Mouse (Mus musculus): ENCODE measurements around the gene Synpo2. TPM values are rescaled to one million over a fixed set of nuclear protein-coding genes. Genes with fewer than 3 reads are reported as not detected.

The Synpo2 gene
- polyA plus RNA-seq, 1 experiment from 2014 or later, result 1.5 TPM

DNA sequence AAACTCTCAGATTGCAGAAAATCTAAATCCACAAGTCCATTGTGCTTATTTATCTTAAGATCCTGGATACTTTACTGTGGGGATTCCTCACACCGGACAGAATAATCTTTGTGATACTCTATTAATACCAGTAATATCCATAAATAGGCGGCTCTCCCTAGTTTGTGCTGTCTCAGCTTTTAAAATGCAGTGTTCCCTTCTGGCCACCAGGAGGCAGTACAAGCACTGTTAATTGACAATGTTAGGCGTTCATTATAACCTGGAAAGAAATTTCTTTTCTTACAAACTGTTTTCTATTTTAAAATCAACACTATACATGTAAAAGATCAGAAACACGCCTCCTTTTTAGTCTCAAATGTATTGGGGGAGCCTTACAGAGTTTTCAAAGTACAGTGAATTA, 75.2 kb downstream of the Synpo2 start:
- WGBS, result 24% methylated on average over 4 of the region's 4 CpGs

DNA sequence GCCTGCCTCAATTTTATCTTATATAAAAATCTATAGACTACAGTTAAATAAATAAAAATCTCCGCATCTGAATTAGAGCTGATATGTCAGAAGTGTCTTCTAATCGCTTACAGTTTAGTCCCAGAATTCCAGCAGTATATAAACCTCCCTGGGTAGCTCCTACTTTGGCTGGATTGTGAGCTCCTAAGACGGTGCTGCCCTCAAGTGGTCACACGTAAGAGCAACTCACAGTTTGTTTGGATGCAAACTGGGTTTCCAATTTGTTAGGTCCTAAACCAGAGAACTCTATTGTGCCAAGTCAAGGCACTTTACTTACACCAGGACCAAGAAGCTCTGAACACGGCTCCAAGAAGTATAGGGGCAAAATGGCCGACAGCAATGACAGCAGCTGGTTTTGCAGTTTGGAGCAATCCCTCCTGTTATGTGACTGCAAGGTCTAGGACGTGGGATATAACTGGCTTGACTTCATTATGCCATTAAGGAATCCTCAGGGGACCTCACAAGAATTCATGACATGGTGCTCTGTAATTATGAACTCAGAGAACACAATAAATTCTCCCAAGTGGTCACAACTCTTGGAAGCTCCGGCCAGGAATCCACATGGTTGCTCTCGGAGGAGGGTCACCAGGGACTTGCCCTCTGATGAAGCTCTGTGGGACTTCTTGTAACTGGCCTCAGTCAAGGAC, 76.7 kb downstream of the Synpo2 start:
- no peaks in the 10 kb centered on the region for H3K27me3 ChIP-seq
- no peak overlapping the region for H3K4me2 ChIP-seq (replicated peaks)
- H3K9ac ChIP-seq (replicated peaks), result no peak overlapping the region
- H3K4me1 ChIP-seq (replicated peaks), result peaks cover 10% of the 10 kb centered on the region; the same call in 1 of the 2 replicates
- H3K4me3 ChIP-seq (replicated peaks), result no peak overlapping the region
- 40% methylated on average over 9 of the region's 9 CpGs for WGBS
- H3K9me3 ChIP-seq, result no peaks in the 10 kb centered on the region
- H3K36me3 ChIP-seq, result no peaks in the 10 kb centered on the region
- no peak overlapping the region for H3K27ac ChIP-seq
- ATAC-seq, result peak; percentile 66

More for the DNA sequence above, 75.2 kb downstream of the Synpo2 start:
- Histone ChIP-seq H3K36me3 (no peaks in the 10 kb centered on the region), H3K4me2 (replicated peaks) (no peak overlapping the region), H3K27ac (no peak overlapping the region), H3K9me3 (no peaks in the 10 kb centered on the region), H3K4me1 (replicated peaks) (peaks cover 10% of the 10 kb centered on the region; the same call in 1 of the 2 replicates), H3K27me3 (no peaks in the 10 kb centered on the region), H3K4me3 (replicated peaks) (no peak overlapping the region), H3K9ac (replicated peaks) (no peak overlapping the region)
- ATAC-seq, result no peak

DNA sequence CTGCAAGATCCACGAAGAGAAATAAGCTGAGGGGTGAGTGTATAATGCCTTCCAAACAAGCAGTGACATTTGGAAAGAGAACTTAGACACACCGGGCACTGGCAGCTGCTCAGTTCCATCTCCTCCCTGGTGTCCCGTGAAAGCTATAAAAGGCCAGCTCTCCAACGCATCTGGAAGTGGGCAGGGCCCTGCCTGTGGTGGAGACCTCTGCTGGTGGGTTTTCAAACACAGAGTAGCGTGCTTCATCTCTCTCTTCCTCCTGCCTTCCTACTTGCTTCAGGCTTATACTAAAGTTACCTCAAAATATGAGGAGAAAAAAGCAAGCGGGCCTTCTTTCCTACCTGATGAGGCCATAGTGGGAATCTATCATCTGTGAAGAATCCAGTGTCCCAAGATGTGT, 77.4 kb downstream of the Synpo2 start:
- H3K27ac ChIP-seq, result no peak overlapping the region
- H3K4me3 ChIP-seq (replicated peaks), result no peak overlapping the region
- ATAC-seq, result no peak
- H3K27me3 ChIP-seq, result no peaks in the 10 kb centered on the region
- H3K4me1 ChIP-seq (replicated peaks), result peaks cover 10% of the 10 kb centered on the region; the same call in 1 of the 2 replicates
- no peak overlapping the region for H3K9ac ChIP-seq (replicated peaks)
- no peak overlapping the region for H3K4me2 ChIP-seq (replicated peaks)
- 53% methylated on average over 6 of the region's 6 CpGs for WGBS
- no peaks in the 10 kb centered on the region for H3K36me3 ChIP-seq
- H3K9me3 ChIP-seq, result no peaks in the 10 kb centered on the region

DNA sequence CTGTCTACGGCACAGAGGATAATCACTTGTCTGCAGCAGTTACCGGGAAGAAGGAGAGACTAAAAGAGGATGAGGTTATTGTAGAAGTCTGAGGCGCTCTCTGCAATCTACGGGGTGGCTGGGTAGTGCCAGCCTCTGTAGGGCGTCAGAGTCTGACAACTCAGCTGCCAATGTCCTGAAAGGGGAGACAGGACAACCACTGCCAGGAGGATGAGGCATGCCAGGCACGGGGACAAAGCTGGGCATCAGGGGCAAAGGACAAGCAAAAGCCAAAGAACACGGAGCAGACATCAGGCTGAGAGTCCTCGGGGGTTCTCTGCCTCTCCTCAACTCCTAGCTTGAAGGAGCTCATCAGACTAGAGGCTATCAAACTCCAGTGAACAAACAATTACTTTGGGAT, 82.6 kb downstream of the Synpo2 start:
- H3K27me3 ChIP-seq, result no peaks in the 10 kb centered on the region
- no peak overlapping the region for H3K27ac ChIP-seq
- no peaks in the 10 kb centered on the region for H3K4me1 ChIP-seq (replicated peaks)
- 86% methylated on average over 8 of the region's 8 CpGs for WGBS
- H3K9ac ChIP-seq (replicated peaks), result no peak overlapping the region
- H3K9me3 ChIP-seq, result no peaks in the 10 kb centered on the region
- no peak for ATAC-seq
- H3K36me3 ChIP-seq, result no peaks in the 10 kb centered on the region
- no peak overlapping the region for H3K4me3 ChIP-seq (replicated peaks)
- H3K4me2 ChIP-seq (replicated peaks), result no peak overlapping the region

DNA sequence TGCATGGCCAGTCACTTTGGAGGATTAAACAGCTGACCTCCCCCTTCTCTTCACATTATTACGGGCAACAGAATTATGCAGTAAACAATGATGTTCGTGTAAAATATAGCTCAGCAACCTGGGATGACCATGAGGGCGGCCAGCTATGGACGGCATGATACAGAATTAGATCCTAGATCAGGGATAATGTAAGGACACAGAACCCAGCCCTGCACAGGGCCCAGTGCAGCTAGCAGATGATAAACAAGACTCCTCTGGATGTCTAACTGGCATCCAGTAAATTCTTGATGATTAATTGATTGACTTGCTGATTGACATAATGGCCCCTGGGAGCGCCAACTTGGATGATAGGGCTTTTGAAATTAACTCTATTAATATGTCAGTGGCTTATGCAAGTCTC, 83.0 kb downstream of the Synpo2 start:
- no peak overlapping the region for H3K4me2 ChIP-seq (replicated peaks)
- H3K27ac ChIP-seq, result no peak overlapping the region
- H3K4me1 ChIP-seq (replicated peaks), result no peaks in the 10 kb centered on the region
- no peak for ATAC-seq
- no peak overlapping the region for H3K9ac ChIP-seq (replicated peaks)
- WGBS, result 93% methylated on average over 5 of the region's 5 CpGs
- no peaks in the 10 kb centered on the region for H3K27me3 ChIP-seq
- no peaks in the 10 kb centered on the region for H3K9me3 ChIP-seq
- no peaks in the 10 kb centered on the region for H3K36me3 ChIP-seq
- H3K4me3 ChIP-seq (replicated peaks), result no peak overlapping the region

DNA sequence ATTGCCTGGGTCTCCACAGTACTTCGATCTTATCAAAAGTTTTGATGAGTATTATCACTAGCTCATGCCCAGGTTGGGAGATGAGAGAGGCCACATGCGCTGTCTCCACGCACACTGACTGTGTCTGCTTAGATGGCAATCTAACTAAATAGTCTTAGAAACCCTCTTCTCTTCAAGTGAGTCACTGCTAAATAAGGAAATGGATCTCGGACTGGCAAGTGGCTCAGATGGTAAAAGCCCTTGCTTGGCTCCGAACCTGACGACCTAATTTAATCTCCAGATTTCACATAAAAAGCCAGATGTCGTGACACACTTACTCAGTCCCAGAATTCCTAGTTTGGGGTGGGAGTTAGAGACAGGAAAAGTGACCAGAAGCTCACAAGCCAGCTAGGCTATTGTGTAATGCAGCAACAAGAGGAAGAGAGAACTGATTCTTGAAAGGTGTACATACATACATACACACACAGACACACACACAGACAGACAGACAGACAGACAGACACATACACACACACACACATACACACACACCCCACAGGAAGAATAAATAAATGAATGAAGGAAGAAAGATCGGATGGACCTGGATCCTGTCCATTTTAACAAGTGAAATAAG, 85.3 kb downstream of the Synpo2 start:
- Histone ChIP-seq H3K9ac (replicated peaks) (no peak overlapping the region), H3K27ac (no peak overlapping the region), H3K4me1 (replicated peaks) (no peaks in the 10 kb centered on the region), H3K4me3 (replicated peaks) (no peak overlapping the region), H3K36me3 (no peaks in the 10 kb centered on the region), H3K4me2 (replicated peaks) (no peak overlapping the region), H3K9me3 (no peaks in the 10 kb centered on the region), H3K27me3 (no peaks in the 10 kb centered on the region)
- 82% methylated on average over 8 of the region's 8 CpGs for WGBS
- no peak for ATAC-seq

DNA sequence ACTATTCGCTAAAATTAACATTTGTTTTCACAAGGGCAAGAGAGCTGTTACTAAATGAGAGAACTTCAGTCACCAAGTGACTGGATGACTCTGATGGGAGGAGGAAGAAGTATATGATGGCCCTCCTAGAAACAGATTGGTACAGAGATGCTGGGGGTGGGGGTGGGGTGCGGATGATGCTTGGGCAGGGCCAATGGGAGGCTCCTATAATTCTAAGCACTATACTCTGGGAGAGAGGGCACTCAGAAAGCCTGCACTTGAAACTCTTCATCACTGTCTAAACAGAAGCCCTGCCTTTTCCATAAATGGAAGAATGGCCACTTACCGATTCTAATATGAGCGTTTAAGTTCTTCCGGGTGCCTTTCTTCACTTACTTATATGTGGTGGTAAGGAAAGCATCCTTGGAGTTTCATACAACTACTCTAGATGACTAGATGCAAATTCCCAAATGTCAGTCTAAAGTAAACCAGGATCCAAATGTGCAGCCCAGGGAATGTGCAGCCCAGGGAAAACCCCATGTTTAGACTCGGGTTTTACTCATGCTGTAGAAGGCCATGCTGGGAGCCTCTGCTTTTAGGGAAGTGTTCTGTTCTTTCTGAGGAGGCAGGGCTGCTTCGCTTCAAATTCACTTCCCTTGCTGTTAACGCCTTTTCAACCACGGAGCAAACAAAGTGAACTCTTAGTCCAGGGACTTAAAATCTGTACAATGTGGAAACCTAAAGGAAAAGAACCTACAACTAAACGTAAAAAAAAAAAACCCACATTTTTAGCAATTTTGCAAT, 86.4 kb downstream of the Synpo2 start:
- 83% methylated on average over 10 of the region's 10 CpGs for WGBS
- Histone ChIP-seq H3K4me2 (replicated peaks) (no peak overlapping the region), H3K4me1 (replicated peaks) (no peaks in the 10 kb centered on the region), H3K9me3 (no peaks in the 10 kb centered on the region), H3K9ac (replicated peaks) (no peak overlapping the region), H3K27ac (no peak overlapping the region), H3K4me3 (replicated peaks) (no peak overlapping the region), H3K36me3 (no peaks in the 10 kb centered on the region), H3K27me3 (no peaks in the 10 kb centered on the region)
- no peak for ATAC-seq

DNA sequence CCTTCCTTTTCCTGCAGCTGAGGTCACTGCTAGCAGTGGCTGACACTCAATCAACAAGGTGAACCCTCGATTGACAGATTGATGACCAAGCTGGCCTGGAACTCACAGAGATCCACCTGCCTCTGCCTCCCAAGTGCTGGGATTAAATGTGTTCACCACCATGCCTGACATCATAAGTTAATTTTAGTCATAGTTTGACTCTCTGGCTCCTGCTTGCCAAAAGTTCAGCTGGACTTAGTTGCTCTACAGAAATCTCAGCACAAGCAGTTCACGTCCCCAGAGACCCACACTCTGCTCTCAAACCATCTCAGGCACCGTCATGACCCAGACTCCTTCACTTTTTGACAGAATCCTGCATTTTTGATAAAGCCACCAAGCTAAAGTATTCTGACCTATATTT, 87.3 kb downstream of the Synpo2 start:
- no peak overlapping the region for H3K27ac ChIP-seq
- H3K9me3 ChIP-seq, result no peaks in the 10 kb centered on the region
- no peak for ATAC-seq
- WGBS, result 91% methylated on average over 3 of the region's 3 CpGs
- H3K4me3 ChIP-seq (replicated peaks), result no peak overlapping the region
- no peaks in the 10 kb centered on the region for H3K36me3 ChIP-seq
- H3K4me1 ChIP-seq (replicated peaks), result no peaks in the 10 kb centered on the region
- H3K4me2 ChIP-seq (replicated peaks), result no peak overlapping the region
- H3K9ac ChIP-seq (replicated peaks), result no peak overlapping the region
- no peaks in the 10 kb centered on the region for H3K27me3 ChIP-seq

DNA sequence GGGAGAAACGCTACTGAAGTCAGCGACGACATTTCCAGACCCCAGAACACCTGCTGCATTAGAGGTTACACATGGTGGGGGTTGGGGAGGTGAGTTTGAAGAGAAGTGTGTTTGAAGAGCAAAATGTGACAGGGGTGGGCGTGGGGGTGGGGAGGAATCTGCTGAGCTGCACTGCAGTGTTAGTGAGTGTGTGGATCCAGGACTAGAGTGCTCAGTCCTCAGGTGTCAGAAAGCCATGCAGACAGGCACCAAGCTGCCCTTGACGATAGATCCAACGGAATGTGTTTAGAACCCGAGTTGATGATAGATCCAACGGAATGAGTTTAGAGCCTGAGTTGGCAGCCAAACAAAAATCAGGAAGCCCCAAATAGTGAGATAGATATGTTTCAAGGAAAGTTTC, 89.4 kb downstream of the Synpo2 start:
- H3K9ac ChIP-seq (replicated peaks), result no peak overlapping the region
- H3K4me3 ChIP-seq (replicated peaks), result no peak overlapping the region
- no peak overlapping the region for H3K27ac ChIP-seq
- no peaks in the 10 kb centered on the region for H3K27me3 ChIP-seq
- no peak overlapping the region for H3K4me2 ChIP-seq (replicated peaks)
- H3K36me3 ChIP-seq, result no peaks in the 10 kb centered on the region
- no peaks in the 10 kb centered on the region for H3K9me3 ChIP-seq
- no peak for ATAC-seq
- WGBS, result 87% methylated on average over 8 of the region's 8 CpGs
- H3K4me1 ChIP-seq (replicated peaks), result no peaks in the 10 kb centered on the region

DNA sequence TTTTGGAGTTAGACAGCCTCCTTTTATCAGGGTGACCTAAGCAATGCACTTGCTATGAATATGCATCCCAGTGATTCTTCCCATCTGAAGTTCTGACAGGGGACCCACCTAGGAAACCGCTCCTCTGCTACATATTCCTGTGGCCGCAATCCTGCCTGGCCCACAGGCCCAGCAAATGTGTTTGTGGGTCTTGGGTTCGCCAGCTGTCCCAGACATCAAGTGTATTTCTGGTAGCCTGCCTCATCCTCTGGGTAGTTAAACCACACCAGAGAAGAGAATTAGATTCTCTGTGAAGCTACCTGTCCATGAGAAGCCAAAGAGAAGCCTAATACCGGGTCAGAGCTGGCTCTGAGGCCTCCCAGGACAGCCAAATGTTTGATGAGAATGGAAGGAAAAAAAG, 90.0 kb downstream of the Synpo2 start:
- no peaks in the 10 kb centered on the region for H3K4me1 ChIP-seq (replicated peaks)
- 90% methylated on average over 4 of the region's 4 CpGs for WGBS
- ATAC-seq, result no peak

DNA sequence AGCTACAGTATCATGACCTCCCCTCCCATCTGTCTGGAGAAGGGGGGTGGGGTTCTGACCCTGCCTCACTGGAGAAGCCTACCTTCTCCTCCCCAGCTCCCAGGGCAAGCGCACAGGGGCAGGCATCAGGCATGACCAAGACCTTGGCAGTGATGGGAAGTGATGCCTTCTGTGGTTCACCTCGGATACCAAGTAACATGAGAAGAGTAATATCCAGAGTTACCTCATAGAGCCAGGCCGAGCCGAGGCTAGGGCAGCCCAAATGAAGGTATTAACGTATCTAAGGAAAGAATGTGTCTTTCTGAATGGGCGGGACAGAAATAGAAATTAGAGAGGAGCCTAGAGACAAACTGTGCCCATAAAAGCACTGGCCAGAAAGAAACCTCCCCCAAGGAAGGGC, 92.5 kb downstream of the Synpo2 start:
- Histone ChIP-seq H3K9me3 (no peaks in the 10 kb centered on the region), H3K9ac (replicated peaks) (no peak overlapping the region), H3K27me3 (no peaks in the 10 kb centered on the region), H3K36me3 (no peaks in the 10 kb centered on the region), H3K27ac (no peak overlapping the region), H3K4me2 (replicated peaks) (no peak overlapping the region), H3K4me3 (replicated peaks) (no peak overlapping the region), H3K4me1 (replicated peaks) (no peaks in the 10 kb centered on the region)
- 93% methylated on average over 6 of the region's 6 CpGs for WGBS
- no peak for ATAC-seq

More for the DNA sequence above, 90.0 kb downstream of the Synpo2 start:
- no peak overlapping the region for H3K4me2 ChIP-seq (replicated peaks)
- no peak overlapping the region for H3K9ac ChIP-seq (replicated peaks)
- no peaks in the 10 kb centered on the region for H3K36me3 ChIP-seq
- H3K9me3 ChIP-seq, result no peaks in the 10 kb centered on the region
- H3K4me3 ChIP-seq (replicated peaks), result no peak overlapping the region
- H3K27me3 ChIP-seq, result no peaks in the 10 kb centered on the region
- H3K27ac ChIP-seq, result no peak overlapping the region

DNA sequence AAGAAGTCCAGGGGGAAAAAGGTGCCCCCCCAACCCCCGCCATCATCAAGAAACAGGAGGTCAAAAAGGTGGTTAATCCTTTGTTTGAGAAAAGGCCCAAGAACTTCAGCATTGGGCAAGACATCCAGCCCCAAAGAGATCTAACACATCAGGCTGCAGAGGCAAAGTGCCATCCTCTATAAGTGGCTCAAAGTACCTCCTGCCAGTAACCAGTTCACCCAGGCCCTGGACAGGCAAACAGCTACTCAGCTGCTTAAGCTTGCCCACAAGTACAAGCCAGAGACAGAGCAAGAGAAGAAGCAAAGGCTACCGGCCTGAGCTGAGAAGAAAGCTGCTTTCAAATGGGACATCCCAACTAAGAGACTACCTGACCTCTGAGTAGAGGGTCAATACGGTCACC, 93.7 kb downstream of the Synpo2 start:
- Histone ChIP-seq H3K4me3 (replicated peaks) (no peak overlapping the region), H3K27me3 (no peaks in the 10 kb centered on the region), H3K27ac (no peak overlapping the region), H3K4me1 (replicated peaks) (no peaks in the 10 kb centered on the region), H3K9me3 (no peaks in the 10 kb centered on the region), H3K36me3 (no peaks in the 10 kb centered on the region), H3K9ac (replicated peaks) (no peak overlapping the region), H3K4me2 (replicated peaks) (no peak overlapping the region)
- 77% methylated on average over 3 of the region's 3 CpGs for WGBS
- ATAC-seq, result no peak

Measured in midbrain, embryonic 13.5 days (tissue).